19 mouse cellular contexts compared by ENCODE assay signal in the genomic region with DNA sequence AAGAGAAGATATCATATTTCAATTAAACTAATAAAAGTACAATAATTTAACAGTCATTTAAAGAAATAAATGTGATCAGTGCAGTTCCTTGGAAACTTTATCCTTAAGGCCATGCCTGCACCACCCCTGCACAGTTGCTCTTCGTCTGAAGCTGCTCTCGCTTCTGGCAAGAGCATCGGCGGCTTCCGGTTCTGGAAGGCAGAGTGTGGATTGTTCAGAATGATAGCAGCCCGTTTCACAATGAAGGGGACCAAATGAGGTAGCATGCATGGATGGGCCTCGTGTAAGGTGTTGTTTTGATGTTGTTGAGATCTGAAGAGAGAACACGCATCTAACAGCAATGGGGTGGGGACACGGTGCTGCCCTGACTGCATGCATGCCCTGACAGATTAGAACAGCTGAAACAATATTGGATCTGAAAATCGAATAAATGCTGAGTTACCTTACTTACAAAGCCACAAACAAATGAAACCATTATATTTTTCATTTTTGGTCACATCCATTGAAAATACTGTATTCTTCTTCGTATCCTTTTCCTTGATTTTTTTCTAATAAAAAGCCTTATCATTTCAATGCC.
DNase-seq lines count a peak whose midpoint lies in the region; ATAC-seq and TF ChIP-seq lines count a peak whose summit lies in the region.
"Had no signal": no experiment of that assay in that cellular context is flagged by ENCODE, and none has a peak within 500 bp of the region (broad histone marks: within the 10 kb centered on the region; RNA-seq: fewer than 3 reads in every experiment).

No protein-coding gene starts in this region.

- peaks cover 12% of the 10 kb centered on the region for H3K4me1 ChIP-seq in heart, adult 2 months (ENCODE audit: control insufficient read depth, insufficient read depth, low read length)
- peaks cover 3% of the 10 kb centered on the region for H3K4me1 ChIP-seq in heart, embryonic 12.5 days (replicated peaks)
- no peaks in the 10 kb centered on the region for H3K4me1 ChIP-seq in liver, embryonic 12.5 days
- H3K4me1 ChIP-seq: forebrain, embryonic 10.5 days; hindbrain, embryonic 13.5 days; limb, embryonic 13.5 days; liver, embryonic 15.5 days had no signal

- H3K27ac ChIP-seq in heart, adult 2 months = peak overlapping the region; percentile 8; the same call in 1 of the 2 replicates
- no peak overlapping the region for H3K27ac ChIP-seq in heart, embryonic 12.5 days (ENCODE audit: poor library complexity, severe bottlenecking)
- no peak overlapping the region for H3K27ac ChIP-seq in liver, embryonic 12.5 days
- H3K27ac ChIP-seq: forebrain, embryonic 10.5 days; hindbrain, embryonic 13.5 days; limb, embryonic 13.5 days; liver, embryonic 15.5 days had no signal

- peaks cover 11% of the 10 kb centered on the region for H3K36me3 ChIP-seq in heart, adult 2 months (ENCODE audit: control insufficient read depth, insufficient read depth, low read length)
- no peaks in the 10 kb centered on the region for H3K36me3 ChIP-seq in heart, embryonic 12.5 days
- no peaks in the 10 kb centered on the region for H3K36me3 ChIP-seq in liver, embryonic 12.5 days
- H3K36me3 ChIP-seq: forebrain, embryonic 10.5 days; hindbrain, embryonic 13.5 days; limb, embryonic 13.5 days; liver, embryonic 15.5 days had no signal

- peak; percentile 55 for DNase-seq in heart, adult 2 months
- DNase-seq in heart, adult 8-10 months (ENCODE audit: low spot score) = peak; percentile 48
- DNase-seq in heart, postnatal 36 days = peak; percentile 29 to 38
- DNase-seq in lung, postnatal 25 days (ENCODE audit: low spot score) = peak; percentile 21
- no peak for DNase-seq in right cerebral cortex, postnatal 36 days (ENCODE audit: low spot score in 2 of 2)
- DNase-seq: adrenal gland, postnatal 25 days; cerebellum, adult 11-12 months; cerebellum, postnatal 25 days; kidney, adult 9 months; midbrain, embryonic 14.5 days; right cerebral cortex, postnatal 4 days; thymus, adult 2 months had no signal

- no peak overlapping the region for H3K4me2 ChIP-seq in heart, embryonic 12.5 days
- H3K4me2 ChIP-seq in liver, embryonic 12.5 days = no peak overlapping the region
- H3K4me2 ChIP-seq: hindbrain, embryonic 13.5 days; limb, embryonic 13.5 days; liver, embryonic 15.5 days had no signal

- no peaks in the 10 kb centered on the region for H3K9me3 ChIP-seq in heart, embryonic 12.5 days (replicated peaks)
- no peaks in the 10 kb centered on the region for H3K9me3 ChIP-seq in liver, embryonic 12.5 days (replicated peaks)
- H3K9me3 ChIP-seq: forebrain, embryonic 10.5 days; hindbrain, embryonic 13.5 days; limb, embryonic 13.5 days; liver, embryonic 15.5 days had no signal

- no peak; the same call in 1 of the 2 replicates for TF ChIP-seq EP300 in heart, adult 2 months (IDR thresholded peaks at IDR 0.05; ENCODE audit: insufficient read depth, low read depth, low read length)

- H3K9ac ChIP-seq in heart, adult 2 months (ENCODE audit: low read depth, low read length) = no peak overlapping the region
- no peak overlapping the region for H3K9ac ChIP-seq in heart, embryonic 12.5 days
- no peak overlapping the region for H3K9ac ChIP-seq in liver, embryonic 12.5 days
- H3K9ac ChIP-seq: hindbrain, embryonic 13.5 days; limb, embryonic 13.5 days; liver, embryonic 15.5 days had no signal

- TF ChIP-seq CTCF in heart, adult 2 months (IDR thresholded peaks at IDR 0.05) = no peak

- no peak overlapping the region for H3K4me3 ChIP-seq in heart, adult 2 months
- H3K4me3 ChIP-seq in heart, embryonic 12.5 days = no peak overlapping the region
- no peak overlapping the region for H3K4me3 ChIP-seq in liver, embryonic 12.5 days
- H3K4me3 ChIP-seq: forebrain, embryonic 10.5 days; hindbrain, embryonic 13.5 days; limb, embryonic 13.5 days; liver, embryonic 15.5 days had no signal

- 39% methylated on average over 11 of the region's 11 CpGs for WGBS in heart, adult 2 months
- 61% methylated on average over 11 of the region's 11 CpGs for WGBS in heart, embryonic 12.5 days
- WGBS in liver, embryonic 12.5 days (ENCODE audit: insufficient replicate concordance) = 64% methylated on average over 11 of the region's 11 CpGs

- ATAC-seq in heart, embryonic 12.5 days (ENCODE audit: insufficient number of reproducible peaks, low FRiP score) = no peak
- ATAC-seq in liver, embryonic 12.5 days = no peak
- ATAC-seq: inflammation-experienced regulatory T-cells, adult 6 months had no signal

- 0 out of 2 replicates have a peak, but pooled peaks have one; percentile 12 for TF ChIP-seq POLR2A in heart, adult 2 months (IDR thresholded peaks at IDR 0.05; ENCODE audit: insufficient read depth, low read depth, low read length)

- no peaks in the 10 kb centered on the region for H3K79me2 ChIP-seq in heart, adult 2 months (replicated peaks; ENCODE audit: control insufficient read depth, insufficient read depth, low read length)

- intact Hi-C loops in heart, adult 2 months (cut with DNase I) = no loop called here
- intact Hi-C loops in heart, postnatal 36 days (cut with DNase I) = no loop called here

- H3K27me3 ChIP-seq in heart, adult 2 months (ENCODE audit: control insufficient read depth, insufficient read depth, low read length) = no peaks in the 10 kb centered on the region
- no peaks in the 10 kb centered on the region for H3K27me3 ChIP-seq in heart, embryonic 12.5 days (replicated peaks)
- no peaks in the 10 kb centered on the region for H3K27me3 ChIP-seq in liver, embryonic 12.5 days (replicated peaks)
- H3K27me3 ChIP-seq: hindbrain, embryonic 13.5 days; limb, embryonic 13.5 days; liver, embryonic 15.5 days had no signal

Comparison
In these comparisons a context has a peak if more than half of its experiments do, and no peak if none do; other contexts are left out.
1. DNase-seq: peak in heart, adult 2 months (2 of 2), heart, adult 8-10 months (single experiment), heart, postnatal 36 days (2 of 2) and lung, postnatal 25 days (single experiment); none in right cerebral cortex, postnatal 36 days (0 of 2).